Mouse (Mus musculus) liver, embryonic 11.5 days (tissue): ENCODE data around the gene Morn1. TPM values are rescaled to one million over a fixed set of nuclear protein-coding genes. Genes with fewer than 3 reads are reported as not detected.

Experiments
- polyA plus RNA-seq: library from polyadenylated mRNA; unstranded; fragments of >200 nt; fragmentation: Nextera tagmentation; extraction: Ambion mirVana; gene quantifications from 2 replicates; pipeline ENCODE4 v1.2.1, GENCODE M21; 2014

Gene Morn1
- polyA plus RNA-seq, 1 experiment from 2014 or later, result 3.5 TPM

Other genes with a start within 250 kb of the Morn1 start
- gene Ttc34, start 249.1 kb upstream of the Morn1 start, polyA plus RNA-seq, result 0.10 TPM in 1 of 2 replicates, not detected in the other
- gene Mmel1, start 217.0 kb upstream of the Morn1 start, polyA plus RNA-seq, result 0.25 and 0.31 TPM in 2 replicates
- gene Fam213b, start 187.4 kb upstream of the Morn1 start, polyA plus RNA-seq, result 17.4 and 20.1 TPM in 2 replicates
- 23.1 and 24.4 TPM in 2 replicates for gene Tnfrsf14, start 158.0 kb upstream of the Morn1 start, polyA plus RNA-seq
- gene Hes5, start 125.7 kb upstream of the Morn1 start, polyA plus RNA-seq, result 0.63 TPM in 1 of 2 replicates, not detected in the other
- gene Pank4, start 122.5 kb upstream of the Morn1 start, polyA plus RNA-seq, result 44.2 and 47.2 TPM in 2 replicates
- gene Plch2, start 29.8 kb upstream of the Morn1 start, polyA plus RNA-seq, result 0.12 and 0.43 TPM in 2 replicates
- 7.2 and 9.0 TPM in 2 replicates for gene Pex10, start 19.6 kb upstream of the Morn1 start, polyA plus RNA-seq
- gene Rer1, start 195 bp upstream of the Morn1 start, polyA plus RNA-seq, result 163 and 168 TPM in 2 replicates
- 8.2 and 9.8 TPM in 2 replicates for gene Ski, start 136.0 kb downstream of the Morn1 start, polyA plus RNA-seq
- gene Faap20, start 163.2 kb downstream of the Morn1 start, polyA plus RNA-seq, result 50.1 and 55.0 TPM in 2 replicates